Mouse (Mus musculus) heart, postnatal 0 days (tissue): ENCODE results near the gene Daglb.

Source experiments
- CTCF ChIP-seq: IDR thresholded peaks from 2 replicates; pipeline ENCODE4 v1.5.1; 2016; ENCODE audit warnings: antibody characterized with exemption, control low read depth, low read depth
- EP300 ChIP-seq: IDR thresholded peaks from 2 replicates; pipeline ENCODE4 v1.6.1; 2016; ENCODE audit warnings: antibody characterized with exemption, low read depth

- TF ChIP-seq CTCF: no peak
- TF ChIP-seq EP300: no peak
Measured at GRCm38 (mm10) chr5:143467931-143468330, 3.5 kb downstream of the Daglb start.
